Mouse (Mus musculus) ovary, postnatal 36 days (tissue): Measurements from ENCODE around the gene P2rx2.

Source experiments
- DNase-seq: peaks from one replicate; pipeline ENCODE4 v3.0.0; 2022; ENCODE audit warnings: low spot score, mixed read lengths

The P2rx2 gene

GRCm38 (mm10) chr5:110330508-110330907 is 12.5 kb downstream of the P2rx2 start:
- DNase-seq = no peak

DNA sequence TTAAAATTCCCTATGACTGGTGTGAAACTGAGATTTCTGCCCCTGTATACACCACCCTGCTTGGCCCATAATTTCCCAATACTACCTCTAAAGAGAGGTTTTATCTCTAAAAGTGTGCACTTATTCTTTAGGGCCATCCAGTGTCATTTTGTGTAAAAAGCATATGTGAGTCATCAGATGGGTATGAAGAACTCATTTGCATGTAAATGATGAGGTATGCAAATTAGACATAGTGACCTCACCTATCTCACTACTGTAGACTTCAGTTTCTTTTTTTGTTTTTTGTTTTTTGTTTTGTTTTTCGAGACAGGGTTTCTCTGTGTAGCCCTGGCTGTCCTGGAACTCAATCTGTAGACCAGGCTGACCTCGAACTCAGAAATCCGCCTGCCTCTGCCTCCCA is 29.9 kb downstream of the P2rx2 start:
- no peak for DNase-seq

DNA sequence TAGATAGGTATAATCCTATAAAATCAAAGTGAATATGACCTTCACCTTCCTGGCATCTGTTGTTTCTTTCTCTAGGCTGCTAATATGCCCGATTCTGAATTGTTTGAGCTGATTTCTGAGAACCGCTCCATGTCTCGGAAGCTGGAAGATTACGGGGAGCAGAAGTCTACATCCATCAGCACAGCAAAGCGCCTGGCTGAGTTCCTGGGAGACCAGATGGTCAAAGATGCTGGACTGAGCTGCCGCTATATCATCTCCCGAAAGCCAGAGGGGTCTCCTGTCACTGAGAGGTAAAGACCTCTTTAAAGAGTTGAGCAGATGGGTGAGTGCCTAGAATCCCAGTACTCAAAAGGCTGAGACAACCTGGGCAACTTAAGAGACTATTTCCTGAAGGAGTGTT is 34.2 kb downstream of the P2rx2 start:
- no peak for DNase-seq

DNA sequence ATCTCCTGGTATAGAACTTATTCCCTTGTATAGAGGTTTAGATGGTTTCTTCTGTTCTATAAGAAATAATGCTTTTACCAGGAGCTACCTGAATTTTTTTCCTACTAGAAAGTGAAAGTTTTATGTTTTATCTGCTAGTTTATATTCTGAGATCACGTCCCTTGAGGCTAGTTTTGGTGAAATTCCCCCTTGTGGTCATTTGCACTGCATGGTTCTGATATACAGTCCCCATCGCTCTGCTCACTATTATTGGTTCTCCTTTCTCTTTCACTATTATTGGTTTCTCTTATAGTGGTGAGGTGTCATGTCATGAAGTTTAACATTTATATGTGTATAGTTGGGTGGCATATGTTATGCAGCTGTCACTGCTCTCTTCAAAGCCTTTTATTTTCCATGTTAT is 42.4 kb downstream of the P2rx2 start:
- DNase-seq = no peak

DNA sequence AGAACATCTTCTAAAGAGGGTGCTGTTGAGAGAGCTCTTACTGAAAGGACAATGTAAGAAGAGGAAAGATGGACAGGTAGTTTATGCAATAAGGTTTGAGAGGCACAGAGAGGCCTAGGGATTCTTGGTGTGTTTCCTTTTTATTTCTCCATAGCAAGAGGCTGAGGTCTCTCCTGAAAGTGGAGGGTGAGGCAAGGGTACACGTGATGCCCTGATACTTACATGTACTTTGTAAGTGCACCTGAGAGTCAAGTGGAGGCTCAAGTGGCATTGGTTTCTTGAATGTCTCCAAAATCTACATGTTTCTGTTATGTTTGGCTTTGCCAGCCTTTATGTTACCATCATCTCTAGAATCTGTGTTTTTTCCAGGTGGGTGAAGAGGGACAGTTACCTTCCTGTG is 46.4 kb downstream of the P2rx2 start:
- DNase-seq = no peak

DNA sequence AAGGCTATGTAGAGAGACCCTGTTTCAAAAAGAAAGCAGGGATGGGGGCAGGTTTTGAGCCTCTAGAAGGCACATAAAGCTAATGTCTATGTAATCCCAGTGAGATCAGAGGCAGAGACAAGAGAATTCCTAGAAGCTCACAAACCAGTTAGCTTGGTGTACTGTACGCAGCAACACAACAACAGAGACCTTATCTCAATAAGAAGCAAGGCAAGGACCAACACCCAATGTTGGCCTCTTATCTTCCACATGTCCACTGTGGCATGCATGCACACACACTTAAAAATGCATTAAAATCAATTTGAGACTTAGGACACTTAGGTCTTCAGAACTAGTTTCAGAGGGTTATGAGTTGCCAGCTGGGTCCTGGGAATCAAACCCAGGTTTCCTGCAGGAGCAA is 51.4 kb downstream of the P2rx2 start:
- no peak for DNase-seq
